Comparison of ENCODE assay signal across 9 mouse cellular contexts in the genomic region with DNA sequence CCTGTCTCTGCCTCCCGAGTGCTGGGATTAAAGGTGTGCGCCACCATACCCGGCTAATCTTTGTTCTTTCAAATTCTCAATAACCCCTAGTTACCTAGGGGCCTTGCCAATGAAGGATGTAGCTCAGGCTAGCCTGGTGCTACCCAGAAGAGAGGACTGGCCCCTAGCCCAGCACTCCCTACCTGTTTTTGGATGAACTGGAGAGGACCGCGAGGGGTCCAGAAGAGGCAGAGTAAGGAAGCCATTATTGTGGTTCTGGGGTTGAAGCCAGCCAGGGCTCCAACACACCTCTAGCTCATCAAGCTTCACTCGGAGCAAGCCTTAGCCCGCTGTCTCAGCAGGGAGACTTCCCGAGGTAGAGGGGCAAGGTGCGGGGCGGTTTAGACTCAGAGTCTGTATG. TPM values are rescaled to one million over a fixed set of nuclear protein-coding genes. Genes with fewer than 3 reads are reported as not detected.
A peak's percentile ranks its signal among the peaks of the same experiment; 100 is the strongest.
DNase-seq lines count a peak whose midpoint lies in the region; ATAC-seq and TF ChIP-seq lines count a peak whose summit lies in the region.
"Had no signal": no experiment of that assay in that cellular context is flagged by ENCODE, and none has a peak within 500 bp of the region (broad histone marks: within the 10 kb centered on the region; RNA-seq: fewer than 3 reads in every experiment).

A gene (plus strand): TSS at position 301 of the 400 bp plus-strand sequence.

- peaks cover 45% of the 10 kb centered on the region for H3K27me3 ChIP-seq in heart, embryonic 14.5 days (ENCODE audit: control insufficient read depth, insufficient read depth, low read length)
- peaks cover 47% of the 10 kb centered on the region for H3K27me3 ChIP-seq in hindbrain, embryonic 11.5 days (ENCODE audit: control insufficient read depth, insufficient read depth, low read length)
- H3K27me3 ChIP-seq in midbrain, embryonic 10.5 days (ENCODE audit: low read depth, poor library complexity, severe bottlenecking): peaks cover 69% of the 10 kb centered on the region
- H3K27me3 ChIP-seq: CH12.LX had no signal

- peak within 1 kb of the TSS; percentile 44 to 50 for H3K4me3 ChIP-seq in heart, embryonic 14.5 days (ENCODE audit: control insufficient read depth in 1 of 2, insufficient read depth in 1 of 2, low read depth in 1 of 2, low read length in 2 of 2)
- H3K4me3 ChIP-seq in bone marrow macrophage, adult 2 months (ENCODE audit: insufficient read depth, low read length): peak within 1 kb of the TSS; percentile 46
- H3K4me3 ChIP-seq in hindbrain, embryonic 11.5 days (ENCODE audit: low read depth, low read length): peak within 1 kb of the TSS; percentile 39
- H3K4me3 ChIP-seq in midbrain, embryonic 10.5 days: peak within 1 kb of the TSS; percentile 59

- no peak for DNase-seq in heart, adult 8-10 months (ENCODE audit: low spot score)
- no peak for DNase-seq in hindbrain, embryonic 11.5 days (ENCODE audit: low spot score)
- no peak for DNase-seq in midbrain, embryonic 10.5 days (ENCODE audit: low spot score)
- no peak for DNase-seq in gastrocnemius, postnatal 10 days
- DNase-seq in layer of hippocampus, adult 9-11 months: no peak

- H3K9ac ChIP-seq in heart, embryonic 14.5 days (ENCODE audit: low read length): peak within 1 kb of the TSS; percentile 59
- H3K9ac ChIP-seq in hindbrain, embryonic 11.5 days (ENCODE audit: low read depth, low read length): peak within 1 kb of the TSS; percentile 42; the same call in 1 of the 2 replicates

- no peak for ATAC-seq in heart, embryonic 14.5 days (ENCODE audit: insufficient number of reproducible peaks, insufficient read depth, low FRiP score, low read depth)
- peak; percentile 33; the same call in 1 of the 2 replicates for ATAC-seq in hindbrain, embryonic 11.5 days (ENCODE audit: low FRiP score)
- ATAC-seq in CD4-positive, CD25-positive, alpha-beta regulatory T cell, adult 4 months: no peak

- no peak for TF ChIP-seq CTCF in bone marrow macrophage, adult 2 months (IDR thresholded peaks at IDR 0.05; ENCODE audit: low read depth, low read length)

- no peak for TF ChIP-seq POLR2A in bone marrow macrophage, adult 2 months (IDR thresholded peaks at IDR 0.05; ENCODE audit: borderline replicate concordance, low read depth, low read length)

- no peaks in the 10 kb centered on the region for H3K9me3 ChIP-seq in heart, embryonic 14.5 days (ENCODE audit: control insufficient read depth, low read length)
- no peaks in the 10 kb centered on the region for H3K9me3 ChIP-seq in hindbrain, embryonic 11.5 days (ENCODE audit: control insufficient read depth, low read length)
- H3K9me3 ChIP-seq in midbrain, embryonic 10.5 days (replicated peaks): no peaks in the 10 kb centered on the region

- peaks cover 8 to 18% of the 10 kb centered on the region in 2 experiments for H3K4me1 ChIP-seq in heart, embryonic 14.5 days (ENCODE audit: control insufficient read depth in 2 of 2, insufficient read depth in 2 of 2, low read length in 2 of 2)
- H3K4me1 ChIP-seq in bone marrow macrophage, adult 2 months (ENCODE audit: control insufficient read depth, insufficient read depth, low read length): peaks cover 4% of the 10 kb centered on the region
- peaks cover 9% of the 10 kb centered on the region for H3K4me1 ChIP-seq in hindbrain, embryonic 11.5 days (replicated peaks; ENCODE audit: control insufficient read depth, insufficient read depth, low read length)
- peaks cover 35% of the 10 kb centered on the region for H3K4me1 ChIP-seq in midbrain, embryonic 10.5 days

- WGBS in heart, embryonic 14.5 days: 23% methylated on average over 10 of the region's 10 CpGs
- WGBS in hindbrain, embryonic 11.5 days: 19% methylated on average over 10 of the region's 10 CpGs
- WGBS in midbrain, embryonic 10.5 days: 26% methylated on average over 10 of the region's 10 CpGs

- H3K4me2 ChIP-seq in heart, embryonic 14.5 days (ENCODE audit: low read length): peak within 1 kb of the TSS; percentile 86
- H3K4me2 ChIP-seq in hindbrain, embryonic 11.5 days (replicated peaks; ENCODE audit: low read depth, low read length): peak within 1 kb of the TSS; percentile 76

- H3K27ac ChIP-seq in heart, embryonic 14.5 days (replicated peaks in 1 of 2; ENCODE audit: control insufficient read depth in 1 of 2, insufficient read depth in 1 of 2, low read depth in 2 of 2, low read length in 2 of 2): no peak within 1 kb of the TSS
- no peak within 1 kb of the TSS for H3K27ac ChIP-seq in bone marrow macrophage, adult 2 months (ENCODE audit: insufficient read depth, low read depth, low read length)
- H3K27ac ChIP-seq in hindbrain, embryonic 11.5 days (ENCODE audit: low read depth, low read length): no peak within 1 kb of the TSS
- H3K27ac ChIP-seq in midbrain, embryonic 10.5 days (replicated peaks): no peak within 1 kb of the TSS; the same call in 1 of the 2 replicates

- H3K36me3 ChIP-seq in heart, embryonic 14.5 days (ENCODE audit: control insufficient read depth, insufficient read depth, low read length): no peaks in the 10 kb centered on the region
- H3K36me3 ChIP-seq in hindbrain, embryonic 11.5 days (ENCODE audit: control insufficient read depth, insufficient read depth, low read length): no peaks in the 10 kb centered on the region
- H3K36me3 ChIP-seq in midbrain, embryonic 10.5 days: no peaks in the 10 kb centered on the region

RNA-seq across cellular contexts. Expression of the gene that starts here (rescaled TPM):
- 0.12 and 0.15 TPM in 2 replicates for polyA plus RNA-seq in heart, embryonic 14.5 days (2014; fragmentation: Nextera tagmentation; extraction: Ambion mirVana)
- under 1 TPM in 1 of 4 experiments, not detected in 3; 0.11 TPM for total RNA-seq in heart, adult 8-10 months (2022)
- not detected in 2 replicates for polyA plus RNA-seq in bone marrow macrophage, adult 2 months (2012; ENCODE audit: insufficient read depth, insufficient read length, missing spikeins)
- polyA plus RNA-seq in hindbrain, embryonic 11.5 days (2014; fragmentation: Nextera tagmentation; extraction: Ambion mirVana): 0.12 TPM in 1 of 2 replicates, not detected in the other
- polyA plus RNA-seq in midbrain, embryonic 10.5 days (2016; fragmentation: Nextera tagmentation; extraction: Ambion mirVana): 0.25 and 0.26 TPM in 2 replicates
- total RNA-seq in gastrocnemius, postnatal 10 days (2021): under 1 TPM; 0.11 to 0.19 TPM
- not detected for polyA plus RNA-seq in CD4-positive, CD25-positive, alpha-beta regulatory T cell, adult 4 months (2017; shearing (Covaris generic))

Comparison
In these comparisons a context has a peak if more than half of its experiments do, and no peak if none do; other contexts are left out.
1. Peak in ATAC-seq, H3K4me3 ChIP-seq, H3K9ac ChIP-seq and H3K4me2 ChIP-seq in hindbrain, embryonic 11.5 days; RNA of the gene not detected or under 1 TPM.